Mouse (Mus musculus) embryonic fibroblast, embryonic 13.5 days (primary cell): ENCODE data around the gene Muc13.

Source experiments
- CTCF ChIP-seq: IDR thresholded peaks from 2 replicates; pipeline ENCODE4 v1.5.1; 2011; ENCODE audit warnings: mild to moderate bottlenecking, control low read depth, low read length, moderate library complexity, borderline replicate concordance; ENCODE audit not compliant: insufficient read depth
- POLR2A ChIP-seq: IDR thresholded peaks from 2 replicates; pipeline ENCODE4 v1.6.1; 2011; ENCODE audit warnings: low read depth, mild to moderate bottlenecking, control low read depth, low read length, moderate library complexity

GRCm38 (mm10) chr16:33755961-33756360 is 37.9 kb upstream of the Muc13 start:
- TF ChIP-seq POLR2A, result no peak
- TF ChIP-seq CTCF, result no peak
